Mouse (Mus musculus): Measurements from ENCODE around the gene Chn2. TPM values are rescaled to one million over a fixed set of nuclear protein-coding genes. Genes with fewer than 3 reads are reported as not detected.

Gene Chn2
- total RNA-seq, 2 experiments from 2014 or later = 3.0 to 4.3 TPM

- DNase-seq (ENCODE audit: low spot score) = no peak
- intact Hi-C loops (cut with DNase I) = no loop called here
These were observed 174.4 kb downstream of the Chn2 start for GRCm38 (mm10) chr6:54213743-54214142.

- DNase-seq (ENCODE audit: low spot score) = no peak
- intact Hi-C loops (cut with DNase I) = no loop called here
These were observed 176.3 kb downstream of the Chn2 start for GRCm38 (mm10) chr6:54215636-54216035.

GRCm38 (mm10) chr6:54216512-54216911 lies 177.2 kb downstream of the Chn2 start:
- DNase-seq (ENCODE audit: low spot score) = no peak
- intact Hi-C loops (cut with DNase I) = no loop called here

GRCm38 (mm10) chr6:54220124-54220523 lies 180.8 kb downstream of the Chn2 start:
- intact Hi-C loops (cut with DNase I) = no loop called here
- DNase-seq (ENCODE audit: low spot score) = no peak

- no peak for DNase-seq (ENCODE audit: low spot score)
- intact Hi-C loops (cut with DNase I) = no loop called here
These were observed 184.2 kb downstream of the Chn2 start for GRCm38 (mm10) chr6:54223529-54223928.

GRCm38 (mm10) chr6:54224325-54224724 lies 185.0 kb downstream of the Chn2 start:
- no peak for DNase-seq (ENCODE audit: low spot score)
- intact Hi-C loops (cut with DNase I) = no loop called here

GRCm38 (mm10) chr6:54225327-54225726 lies 186.0 kb downstream of the Chn2 start:
- DNase-seq (ENCODE audit: low spot score) = no peak
- intact Hi-C loops (cut with DNase I) = loop anchor here (5.0 kb wide), 2 partner anchors 428 to 443 kb away; no protein-coding TSS in a partner anchor

GRCm38 (mm10) chr6:54227061-54227460 lies 187.7 kb downstream of the Chn2 start:
- DNase-seq (ENCODE audit: low spot score) = no peak
- intact Hi-C loops (cut with DNase I) = loop anchor here (5.0 kb wide), 2 partner anchors 430 to 445 kb away; no protein-coding TSS in a partner anchor

- intact Hi-C loops (cut with DNase I) = loop anchor here (2.0 to 5.0 kb wide), 3 partner anchors 268 to 446 kb away; no protein-coding TSS in a partner anchor
- no peak for DNase-seq (ENCODE audit: low spot score)
These were observed 189.1 kb downstream of the Chn2 start for GRCm38 (mm10) chr6:54228421-54228820.

GRCm38 (mm10) chr6:54228874-54229273 lies 189.5 kb downstream of the Chn2 start:
- DNase-seq (ENCODE audit: low spot score) = no peak
- intact Hi-C loops (cut with DNase I) = loop anchor here (1.0 to 5.0 kb wide), 4 partner anchors 195 to 447 kb away; no protein-coding TSS in a partner anchor

GRCm38 (mm10) chr6:54231769-54232558 lies 192.6 kb downstream of the Chn2 start:
- DNase-seq (ENCODE audit: low spot score) = no peak
- intact Hi-C loops (cut with DNase I) = no loop called here

- no peak for DNase-seq (ENCODE audit: low spot score)
- intact Hi-C loops (cut with DNase I) = no loop called here
These were observed 197.1 kb downstream of the Chn2 start for GRCm38 (mm10) chr6:54236441-54236840.

GRCm38 (mm10) chr6:54241761-54242160 lies 202.4 kb downstream of the Chn2 start:
- intact Hi-C loops (cut with DNase I) = no loop called here
- no peak for DNase-seq (ENCODE audit: low spot score)

GRCm38 (mm10) chr6:54242286-54242685 lies 202.9 kb downstream of the Chn2 start:
- intact Hi-C loops (cut with DNase I) = no loop called here
- DNase-seq (ENCODE audit: low spot score) = no peak

- no peak for DNase-seq (ENCODE audit: low spot score)
- intact Hi-C loops (cut with DNase I) = loop anchor here (5.0 kb wide), 1 partner anchor 79 kb away; the partner anchor contains the start of gene Prr15
These were observed 209.2 kb downstream of the Chn2 start for GRCm38 (mm10) chr6:54248354-54249252.

GRCm38 (mm10) chr6:54251401-54252191 lies 212.2 kb downstream of the Chn2 start:
- no peak for DNase-seq (ENCODE audit: low spot score)
- intact Hi-C loops (cut with DNase I) = no loop called here

GRCm38 (mm10) chr6:54253206-54253605 lies 213.9 kb downstream of the Chn2 start:
- intact Hi-C loops (cut with DNase I) = no loop called here

GRCm38 (mm10) chr6:54253881-54254280 lies 214.5 kb downstream of the Chn2 start:
- intact Hi-C loops (cut with DNase I) = loop anchor here (2.0 kb wide), 1 partner anchor 115 kb away; no protein-coding TSS in a partner anchor

More at GRCm38 (mm10) chr6:54253206-54253605, 213.9 kb downstream of the Chn2 start:
- DNase-seq (ENCODE audit: low spot score) = no peak

GRCm38 (mm10) chr6:54254759-54255158 lies 215.4 kb downstream of the Chn2 start:
- DNase-seq (ENCODE audit: low spot score) = no peak

More at GRCm38 (mm10) chr6:54253881-54254280, 214.5 kb downstream of the Chn2 start:
- DNase-seq (ENCODE audit: low spot score) = no peak

More at GRCm38 (mm10) chr6:54254759-54255158, 215.4 kb downstream of the Chn2 start:
- intact Hi-C loops (cut with DNase I) = loop anchor here (2.0 kb wide), 1 partner anchor 114 kb away; no protein-coding TSS in a partner anchor

Data from heart, postnatal 25 days (tissue).